Mouse (Mus musculus): Measurements from ENCODE around the gene Nrxn3. TPM values are rescaled to one million over a fixed set of nuclear protein-coding genes. Genes with fewer than 3 reads are reported as not detected.

Gene Nrxn3
- polyA plus RNA-seq (2012; rRNA removed): 34.4 and 37.5 TPM in 2 replicates

GRCm38 (mm10) chr12:88722691-88723070 is at the start of gene Nrxn3:
TSS of gene Nrxn3 (plus strand) at chr12:88722876.

